Mouse (Mus musculus) thymus, adult 2 months (tissue): ENCODE data around the gene Matn1.

Experiments
- CTCF ChIP-seq: fragments of 200-500 bp; IDR thresholded peaks from 2 replicates; pipeline ENCODE4 v1.5.1; 2012; ENCODE audit warnings: mild to moderate bottlenecking, control low read depth, low read length, moderate library complexity, borderline replicate concordance; ENCODE audit not compliant: control insufficient read depth, poor library complexity, insufficient read depth; ENCODE audit errors: extremely low read depth
- POLR2A ChIP-seq: fragments of 200-500 bp; IDR thresholded peaks from 2 replicates; pipeline ENCODE4 v1.6.1; 2012; ENCODE audit warnings: mild to moderate bottlenecking, low read length, control low read depth, moderate library complexity; ENCODE audit not compliant: control insufficient read depth, poor library complexity, insufficient read depth; ENCODE audit errors: extremely low read depth

DNA sequence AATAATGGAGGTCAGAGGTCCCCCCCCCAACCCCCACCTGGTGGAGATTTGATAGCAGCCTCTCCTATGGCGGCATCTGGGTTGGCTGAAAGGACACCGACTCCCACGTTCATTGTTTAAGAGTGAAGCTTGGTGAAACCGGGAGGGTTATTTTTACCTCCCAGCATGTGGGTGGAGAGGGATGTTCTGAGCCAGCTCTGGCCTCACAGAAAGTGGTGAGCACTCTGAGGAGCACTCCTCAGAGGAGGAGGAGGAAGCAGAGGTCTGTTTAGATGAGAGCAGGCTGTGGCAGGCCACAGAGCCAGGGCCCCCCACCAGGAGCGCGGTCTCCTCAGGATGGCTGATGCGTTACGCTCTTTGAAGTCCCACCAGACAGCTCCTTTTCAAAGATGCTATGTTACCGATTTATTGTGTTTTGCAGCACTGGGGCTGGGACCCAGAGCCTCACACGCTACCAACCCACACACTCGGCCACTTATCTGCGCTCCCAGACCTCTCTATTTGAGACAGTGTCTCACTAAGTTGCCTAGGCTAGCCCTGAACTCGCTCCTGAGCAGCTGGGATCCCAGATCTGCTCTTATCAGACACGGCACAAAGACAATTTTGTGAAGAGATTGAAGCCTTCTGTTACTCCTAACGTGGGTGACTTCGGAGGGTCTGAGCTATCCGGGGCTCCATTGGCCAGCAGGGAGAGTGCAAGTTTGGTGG lies 34.9 kb upstream of the Matn1 start:
- no peak for TF ChIP-seq POLR2A
- TF ChIP-seq CTCF, result no peak
